Mouse (Mus musculus) liver, adult 2 months (tissue): ENCODE results near the gene Ctla4.

Experiments
- CTCF ChIP-seq: fragments of 200-500 bp; IDR thresholded peaks from 2 replicates; pipeline ENCODE4 v1.5.1; 2011; ENCODE audit warnings: low read depth, low read length, control low read depth
- POLR2A ChIP-seq: fragments of 200-500 bp; IDR thresholded peaks from 2 replicates; pipeline ENCODE4 v1.6.1; 2011; ENCODE audit warnings: low read length, control low read depth; ENCODE audit not compliant: insufficient read depth; ENCODE audit errors: extremely low read depth

GRCm38 (mm10) chr1:60952958-60953357, 66.2 kb downstream of the Ctla4 start:
- TF ChIP-seq POLR2A = no peak
- TF ChIP-seq CTCF = no peak
